Mouse (Mus musculus): ENCODE results near the gene Eif5b. TPM values are rescaled to one million over a fixed set of nuclear protein-coding genes. Genes with fewer than 3 reads are reported as not detected.
"Not testable (repeated sequence)": the region's sequence is repeated elsewhere in the genome, so short reads cannot be mapped to it uniquely, and the experiment has no call there.

The Eif5b gene
- polyA plus RNA-seq (2015; fragmentation: Nextera tagmentation; extraction: Ambion mirVana): 21.1 and 23.6 TPM in 2 replicates

DNA sequence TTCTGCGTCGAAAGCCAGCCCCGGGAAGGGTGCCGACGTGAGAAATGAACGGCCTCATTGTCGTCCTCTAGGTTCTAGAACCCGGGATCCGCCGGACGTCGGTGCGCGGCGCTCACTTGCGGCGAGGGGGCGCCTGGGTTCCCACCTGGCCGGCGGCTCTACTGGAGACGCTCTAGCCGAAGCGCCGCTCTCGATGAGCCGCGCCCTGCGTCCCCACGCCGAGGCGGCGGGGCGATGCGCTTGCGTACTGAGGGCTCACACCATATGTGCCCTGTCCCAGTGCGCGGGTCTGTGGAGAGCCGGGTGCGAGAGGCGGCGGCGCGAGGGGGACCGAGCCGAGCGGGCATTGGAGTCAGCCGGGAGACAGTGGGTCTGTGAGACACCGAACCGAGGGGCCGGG is at the start of gene Eif5b, which contains the start of gene Txndc9:
Gene Eif5b, plus strand, starts transcription at position 144 of the 400 bp plus-strand sequence.
Gene Txndc9, minus strand, starts transcription at position 27 of the 400 bp plus-strand sequence.
- peak; percentile 94 for ATAC-seq (replicated peaks)
- H3K4me1 ChIP-seq: peaks cover 26% of the 10 kb centered on the region
- WGBS: under 1% methylated on average over 50 of the region's 50 CpGs
- H3K9ac ChIP-seq: peak within 1 kb of the TSS; percentile 81
- H3K27me3 ChIP-seq (replicated peaks): no peaks in the 10 kb centered on the region
- H3K27ac ChIP-seq: peak within 1 kb of the TSS; percentile 94
- H3K9me3 ChIP-seq: no peaks in the 10 kb centered on the region
- H3K4me2 ChIP-seq: peak within 1 kb of the TSS; percentile 81
- H3K4me3 ChIP-seq: peak within 1 kb of the TSS; percentile 71
- peaks cover 20% of the 10 kb centered on the region; the same call in 1 of the 2 replicates for H3K36me3 ChIP-seq (replicated peaks)

DNA sequence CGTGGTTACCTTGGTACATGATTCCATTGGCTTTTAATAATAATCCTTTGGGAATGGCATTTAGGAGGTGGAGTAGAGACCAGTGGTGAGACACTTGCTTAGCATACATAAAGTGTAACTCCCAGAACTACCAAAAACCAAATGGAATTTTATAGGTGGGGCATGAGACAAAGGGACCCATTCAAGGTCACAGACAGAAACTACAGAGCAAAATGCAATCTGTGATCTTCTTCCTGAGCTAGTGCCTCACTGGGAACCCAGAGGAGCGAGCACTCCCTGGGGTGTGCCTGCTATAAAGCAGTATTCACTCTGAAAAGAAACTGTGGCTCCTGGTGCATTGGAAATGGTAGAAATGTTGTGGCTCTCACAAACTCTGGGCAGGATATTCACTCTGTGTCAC is 48.9 kb upstream of the Eif5b start:
- Histone ChIP-seq H3K27me3 (replicated peaks) (no peaks in the 10 kb centered on the region), H3K36me3 (replicated peaks) (no peaks in the 10 kb centered on the region), H3K4me2 (no peak overlapping the region), H3K4me3 (no peak overlapping the region), H3K27ac (no peak overlapping the region), H3K9me3 (no peaks in the 10 kb centered on the region), H3K4me1 (no peaks in the 10 kb centered on the region), H3K9ac (no peak overlapping the region)
- WGBS: 83% methylated on average over 2 of the region's 2 CpGs
- no peak for ATAC-seq (replicated peaks)

DNA sequence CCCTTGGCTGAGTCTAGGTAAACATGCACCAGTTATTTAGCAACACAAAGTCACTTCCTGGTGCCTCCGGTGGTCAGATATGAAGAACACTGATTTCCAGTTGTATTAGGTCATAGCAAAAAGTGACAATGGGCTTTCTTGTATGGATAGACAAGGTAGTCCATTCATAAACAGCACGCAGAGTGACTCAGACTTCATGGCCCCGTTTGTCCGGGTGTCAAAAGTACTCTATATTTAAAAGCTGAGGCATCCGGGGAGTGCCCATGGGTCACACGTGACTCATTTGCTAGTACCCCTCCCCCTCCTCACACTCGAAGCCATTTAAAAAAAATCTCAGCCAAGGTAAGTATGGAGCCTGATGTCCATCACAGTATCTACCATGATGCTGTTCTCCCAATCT is 43.0 kb upstream of the Eif5b start:
- no peak for ATAC-seq (replicated peaks)

DNA sequence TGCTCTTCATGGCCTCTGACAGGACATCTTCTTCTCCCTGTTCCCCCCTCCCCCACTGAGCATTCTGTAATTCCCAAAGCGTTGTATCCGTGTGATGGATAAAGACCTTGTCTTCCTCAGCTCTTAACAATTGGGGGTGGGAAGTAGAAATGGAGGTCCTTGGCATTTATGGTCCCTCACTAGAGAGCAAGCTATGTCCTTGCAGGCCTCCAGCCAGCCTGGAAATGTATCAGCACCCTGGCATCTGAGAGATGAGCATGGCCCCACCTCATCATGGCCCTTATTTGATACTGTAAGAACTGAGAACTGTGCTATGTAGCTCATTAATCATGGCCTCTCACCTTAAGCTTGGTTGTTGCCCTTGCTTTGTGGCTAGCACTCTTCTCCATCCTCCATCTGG is 42.6 kb upstream of the Eif5b start:
- WGBS: 95% methylated on average over 2 of the region's 2 CpGs
- no peak overlapping the region for H3K4me3 ChIP-seq

More for the DNA sequence above, 43.0 kb upstream of the Eif5b start:
- H3K4me1 ChIP-seq: no peaks in the 10 kb centered on the region
- no peak overlapping the region for H3K4me2 ChIP-seq
- H3K36me3 ChIP-seq (replicated peaks): no peaks in the 10 kb centered on the region
- H3K9me3 ChIP-seq: no peaks in the 10 kb centered on the region
- no peaks in the 10 kb centered on the region for H3K27me3 ChIP-seq (replicated peaks)
- no peak overlapping the region for H3K9ac ChIP-seq
- no peak overlapping the region for H3K27ac ChIP-seq
- H3K4me3 ChIP-seq: no peak overlapping the region
- 94% methylated on average over 7 of the region's 7 CpGs for WGBS

DNA sequence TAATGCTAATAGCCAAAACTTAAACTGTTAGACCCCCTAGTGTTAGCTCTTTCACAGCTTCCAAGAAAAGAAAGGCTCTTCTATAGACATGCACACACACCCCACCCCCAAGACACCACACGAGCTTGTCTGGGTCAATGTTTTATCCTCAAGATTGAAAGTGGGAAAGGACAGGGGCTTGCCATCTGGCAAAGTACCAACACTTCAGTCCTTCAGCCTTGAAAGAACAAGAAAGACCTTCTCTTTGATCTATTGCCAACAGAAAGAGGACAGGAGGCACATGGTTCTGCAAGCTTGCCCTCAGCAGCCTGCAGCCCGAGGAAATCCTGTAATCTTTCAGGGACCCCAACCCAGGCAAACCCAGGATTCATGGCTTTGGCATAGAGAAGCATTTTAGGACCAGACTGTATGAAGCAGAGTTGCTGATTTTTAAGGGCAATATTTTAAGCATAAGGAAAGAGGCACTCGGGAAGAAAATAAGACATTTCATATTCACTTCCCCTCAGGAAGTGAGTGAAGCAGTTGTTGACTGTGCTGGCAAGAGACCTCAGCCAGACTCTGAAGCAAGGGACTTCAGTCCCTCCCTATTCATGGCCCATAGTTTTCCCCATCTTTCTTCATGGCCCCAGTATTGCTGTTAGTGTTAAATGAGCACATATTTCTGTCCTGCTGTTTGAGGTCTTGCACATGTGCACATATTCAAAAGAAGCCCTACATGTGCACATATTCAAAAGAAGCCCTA is 40.9 kb upstream of the Eif5b start:
- Histone ChIP-seq H3K36me3 (replicated peaks) (no peaks in the 10 kb centered on the region), H3K4me3 (no peak overlapping the region), H3K27ac (no peak overlapping the region), H3K9me3 (no peaks in the 10 kb centered on the region), H3K4me1 (no peaks in the 10 kb centered on the region), H3K4me2 (no peak overlapping the region), H3K27me3 (replicated peaks) (no peaks in the 10 kb centered on the region), H3K9ac (no peak overlapping the region)
- WGBS: 29% methylated on average over 3 of the region's 3 CpGs
- no peak for ATAC-seq (replicated peaks)

More for the DNA sequence above, 42.6 kb upstream of the Eif5b start:
- Histone ChIP-seq H3K4me1 (no peaks in the 10 kb centered on the region), H3K9ac (no peak overlapping the region), H3K4me2 (no peak overlapping the region), H3K36me3 (replicated peaks) (no peaks in the 10 kb centered on the region), H3K9me3 (no peaks in the 10 kb centered on the region), H3K27ac (no peak overlapping the region), H3K27me3 (replicated peaks) (no peaks in the 10 kb centered on the region)
- ATAC-seq (replicated peaks): no peak

DNA sequence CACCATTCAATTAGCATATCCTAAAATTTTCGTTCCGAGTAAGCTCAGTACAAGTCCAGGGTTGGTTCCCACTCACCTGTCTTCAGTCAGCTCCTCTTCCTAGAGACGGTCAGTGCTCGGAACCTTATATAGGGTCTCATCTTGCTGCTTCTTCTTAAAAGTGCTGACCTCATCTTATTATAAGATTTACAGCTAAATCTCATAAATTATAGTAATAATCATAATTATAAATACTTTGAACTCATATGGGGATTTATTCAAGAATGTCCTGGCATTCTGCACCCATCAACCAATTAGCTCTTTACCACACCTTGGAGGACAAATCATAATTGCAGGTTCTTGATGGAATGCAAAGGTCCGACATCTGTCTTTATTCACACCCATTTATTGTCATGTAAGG is 40.2 kb upstream of the Eif5b start, which contains the start of gene Lyg1:
Gene Lyg1, minus strand, starts transcription at position 101 of the 400 bp plus-strand sequence.
- Histone ChIP-seq H3K4me1 (no peaks in the 10 kb centered on the region), H3K36me3 (replicated peaks) (no peaks in the 10 kb centered on the region), H3K4me3 (no peak within 1 kb of the TSS), H3K4me2 (no peak within 1 kb of the TSS), H3K27ac (no peak within 1 kb of the TSS), H3K9ac (no peak within 1 kb of the TSS), H3K9me3 (no peaks in the 10 kb centered on the region), H3K27me3 (replicated peaks) (no peaks in the 10 kb centered on the region)
- no peak for ATAC-seq (replicated peaks)
- 89% methylated on average over 5 of the region's 5 CpGs for WGBS

DNA sequence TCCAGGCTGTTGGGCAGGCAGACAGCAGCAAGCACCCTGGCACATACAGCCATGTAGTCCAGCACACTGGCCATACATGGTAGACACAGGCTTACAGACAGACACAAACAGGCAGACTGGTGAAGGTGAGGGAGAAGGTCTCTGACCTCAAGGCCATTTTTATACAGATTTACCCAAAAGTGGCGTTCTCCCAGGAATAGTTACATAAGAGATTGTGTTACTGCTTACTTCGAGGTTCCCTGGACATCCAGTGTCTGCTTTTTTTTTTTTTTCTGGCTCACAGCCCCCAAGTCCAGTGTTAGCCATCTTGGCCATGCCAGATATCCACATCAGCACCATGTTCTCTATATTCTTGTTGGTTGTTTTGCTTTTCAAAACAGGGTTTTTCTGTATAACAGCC is 39.3 kb upstream of the Eif5b start:
- ATAC-seq (replicated peaks): no peak
- no peak overlapping the region for H3K27ac ChIP-seq
- 68% methylated on average over 2 of the region's 2 CpGs for WGBS
- H3K36me3 ChIP-seq (replicated peaks): no peaks in the 10 kb centered on the region
- no peaks in the 10 kb centered on the region for H3K27me3 ChIP-seq (replicated peaks)
- no peak overlapping the region for H3K4me3 ChIP-seq
- H3K9ac ChIP-seq: no peak overlapping the region
- no peak overlapping the region for H3K4me2 ChIP-seq
- no peaks in the 10 kb centered on the region for H3K4me1 ChIP-seq
- no peaks in the 10 kb centered on the region for H3K9me3 ChIP-seq

DNA sequence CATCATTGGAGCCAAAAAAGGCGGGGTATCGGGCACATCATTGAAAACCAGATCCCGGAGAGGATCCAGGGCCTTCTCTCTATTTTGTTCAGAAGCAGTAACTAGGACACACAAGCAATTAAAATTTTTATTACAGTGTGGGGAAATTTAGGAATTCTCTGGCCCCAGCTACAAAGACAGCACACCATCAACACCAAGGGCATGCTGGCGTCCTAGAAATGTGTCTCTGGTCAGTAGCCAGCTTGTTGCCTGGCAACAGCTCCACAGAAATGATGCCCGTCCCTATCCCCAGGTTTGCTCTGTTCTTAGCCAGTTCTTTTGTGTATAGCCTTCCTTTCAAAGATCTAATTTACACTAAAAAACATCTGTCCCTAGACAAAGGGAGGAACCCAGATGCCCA is 38.3 kb upstream of the Eif5b start:
- no peak overlapping the region for H3K4me3 ChIP-seq
- no peak for ATAC-seq (replicated peaks)

DNA sequence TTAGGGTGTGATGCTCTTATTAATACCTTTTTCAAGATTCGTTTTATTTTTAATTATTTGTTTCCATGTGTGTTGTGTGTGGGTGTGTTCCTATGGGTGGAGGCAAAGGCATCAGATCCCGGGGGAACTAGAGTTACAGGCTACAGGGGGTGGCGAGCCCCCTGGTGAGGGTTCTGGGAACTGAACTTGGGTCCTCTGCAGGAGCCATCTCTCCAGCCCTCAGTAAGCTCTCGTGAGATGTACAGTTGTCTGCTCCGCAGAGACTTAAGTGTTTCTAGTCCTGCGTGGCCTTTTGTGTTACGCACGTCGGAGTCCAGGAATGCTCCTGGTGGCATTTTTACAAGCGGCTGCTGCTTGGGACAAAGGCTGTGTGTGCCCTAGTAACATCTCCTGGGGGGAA is 32.2 kb upstream of the Eif5b start:
- Histone ChIP-seq H3K4me2 (no peak overlapping the region), H3K27me3 (replicated peaks) (no peaks in the 10 kb centered on the region), H3K27ac (no peak overlapping the region), H3K4me3 (no peak overlapping the region), H3K9me3 (no peaks in the 10 kb centered on the region), H3K9ac (no peak overlapping the region), H3K4me1 (no peaks in the 10 kb centered on the region), H3K36me3 (replicated peaks) (no peaks in the 10 kb centered on the region)
- no peak for ATAC-seq (replicated peaks)
- 67% methylated on average over 10 of the region's 10 CpGs for WGBS

More for the DNA sequence above, 38.3 kb upstream of the Eif5b start:
- Histone ChIP-seq H3K27me3 (replicated peaks) (no peaks in the 10 kb centered on the region), H3K4me2 (no peak overlapping the region), H3K36me3 (replicated peaks) (no peaks in the 10 kb centered on the region), H3K9me3 (no peaks in the 10 kb centered on the region), H3K9ac (no peak overlapping the region), H3K4me1 (no peaks in the 10 kb centered on the region), H3K27ac (no peak overlapping the region)
- WGBS: 58% methylated on average over 5 of the region's 5 CpGs

DNA sequence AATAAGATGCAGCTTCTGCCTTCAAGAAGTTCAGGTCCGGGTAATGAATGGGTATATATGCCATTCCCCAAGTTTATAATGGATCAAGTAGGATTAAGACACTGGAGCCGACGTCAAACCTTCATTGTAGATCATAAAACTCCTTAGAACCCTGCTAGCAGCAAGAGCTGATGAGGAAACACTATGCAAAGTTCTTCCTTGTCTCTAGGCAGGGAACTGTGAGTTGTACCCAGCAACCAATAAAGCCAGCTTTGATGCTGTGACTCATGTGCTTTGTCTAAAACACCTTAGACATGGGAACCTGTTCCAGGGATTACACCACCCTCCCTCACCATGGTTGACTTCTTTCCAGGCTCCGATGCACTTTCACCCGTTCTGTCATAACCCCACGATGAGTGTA is 29.1 kb upstream of the Eif5b start:
- H3K9me3 ChIP-seq: no peaks in the 10 kb centered on the region
- no peak overlapping the region for H3K27ac ChIP-seq
- no peak for ATAC-seq (replicated peaks)
- no peak overlapping the region for H3K9ac ChIP-seq
- H3K4me1 ChIP-seq: no peaks in the 10 kb centered on the region
- no peaks in the 10 kb centered on the region for H3K27me3 ChIP-seq (replicated peaks)
- no peaks in the 10 kb centered on the region for H3K36me3 ChIP-seq (replicated peaks)
- no peak overlapping the region for H3K4me2 ChIP-seq
- H3K4me3 ChIP-seq: no peak overlapping the region
- WGBS: 86% methylated on average over 6 of the region's 6 CpGs

DNA sequence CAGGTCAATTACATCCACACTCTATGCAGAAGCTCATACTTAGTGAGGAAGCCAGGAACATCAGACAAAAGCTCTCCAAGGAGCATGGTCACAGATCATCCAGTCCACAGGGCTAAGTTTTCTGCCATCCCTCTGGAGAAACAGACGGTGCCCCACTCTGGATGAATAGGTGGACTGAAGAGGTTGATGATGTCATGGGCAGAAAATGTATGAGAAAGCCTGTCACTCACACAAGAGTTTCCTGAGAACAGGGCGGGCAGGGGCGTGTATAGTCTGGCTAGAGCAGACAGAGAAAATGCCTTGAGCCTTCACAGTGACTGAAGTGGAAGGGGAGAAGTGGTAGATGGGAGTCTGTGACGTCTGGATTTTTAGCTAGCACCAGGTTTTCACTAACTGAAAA is 26.3 kb upstream of the Eif5b start:
- H3K4me3 ChIP-seq: no peak overlapping the region
- no peaks in the 10 kb centered on the region for H3K36me3 ChIP-seq (replicated peaks)
- H3K9ac ChIP-seq: no peak overlapping the region
- no peaks in the 10 kb centered on the region for H3K27me3 ChIP-seq (replicated peaks)
- no peaks in the 10 kb centered on the region for H3K9me3 ChIP-seq
- no peak overlapping the region for H3K4me2 ChIP-seq
- no peak overlapping the region for H3K27ac ChIP-seq
- ATAC-seq (replicated peaks): no peak
- H3K4me1 ChIP-seq: no peaks in the 10 kb centered on the region
- WGBS: 64% methylated on average over 4 of the region's 4 CpGs

DNA sequence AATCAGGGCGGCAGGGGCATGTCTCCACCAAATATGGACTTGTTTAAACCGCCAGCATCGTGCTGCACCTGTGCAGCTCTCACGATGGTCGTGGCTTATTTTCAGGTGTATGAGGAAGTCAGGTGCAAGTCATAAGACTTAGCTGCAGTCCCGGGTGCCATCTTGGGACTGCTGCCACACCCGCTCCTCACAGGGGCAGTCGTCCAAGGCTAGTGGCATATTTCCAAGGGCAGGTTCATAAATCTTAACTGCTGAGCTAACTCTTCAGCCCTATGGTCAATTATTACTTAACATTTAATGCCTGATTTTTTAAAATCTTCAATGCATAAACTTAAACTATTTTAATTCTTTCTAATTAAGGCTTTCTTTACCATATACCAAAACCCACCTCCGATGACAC is 21.1 kb upstream of the Eif5b start:
- H3K4me2 ChIP-seq; H3K9me3 ChIP-seq; H3K36me3 ChIP-seq (replicated peaks); H3K4me3 ChIP-seq; H3K9ac ChIP-seq; ATAC-seq (replicated peaks); H3K4me1 ChIP-seq; H3K27ac ChIP-seq; H3K27me3 ChIP-seq (replicated peaks): not testable (repeated sequence)
- WGBS: 74% methylated on average over 9 of the region's 9 CpGs

DNA sequence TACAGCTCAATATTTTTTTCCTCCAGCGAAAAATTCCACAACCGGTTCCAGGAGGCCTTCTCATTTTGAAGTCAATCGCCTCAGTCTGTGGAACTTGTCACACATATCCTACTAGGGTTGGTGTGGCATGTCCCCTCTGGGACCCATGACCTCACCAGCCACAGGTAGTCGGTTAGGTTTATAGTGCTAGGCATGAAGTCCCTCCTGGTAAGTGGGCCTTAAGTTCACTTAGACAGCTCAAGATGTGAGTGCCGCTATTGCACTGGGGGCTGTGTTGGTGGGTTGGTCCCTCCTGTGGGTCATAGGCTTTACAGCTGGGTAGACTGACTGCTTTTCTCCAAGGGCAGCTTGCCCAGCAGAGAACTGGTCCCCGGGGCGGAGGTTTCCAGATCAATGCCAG is 20.5 kb upstream of the Eif5b start:
- no peak for ATAC-seq (replicated peaks)
- no peak overlapping the region for H3K4me3 ChIP-seq
- no peak overlapping the region for H3K27ac ChIP-seq
- 92% methylated on average over 7 of the region's 7 CpGs for WGBS
- no peaks in the 10 kb centered on the region for H3K4me1 ChIP-seq
- H3K27me3 ChIP-seq (replicated peaks): no peaks in the 10 kb centered on the region
- H3K36me3 ChIP-seq (replicated peaks): no peaks in the 10 kb centered on the region
- H3K9ac ChIP-seq: no peak overlapping the region
- H3K9me3 ChIP-seq: no peaks in the 10 kb centered on the region
- H3K4me2 ChIP-seq: no peak overlapping the region
